Mouse (Mus musculus) heart, adult 2 months (tissue): ENCODE results near the gene Parp16. TPM values are rescaled to one million over a fixed set of nuclear protein-coding genes. Genes with fewer than 3 reads are reported as not detected.
"Not testable (repeated sequence)": the region's sequence is repeated elsewhere in the genome, so short reads cannot be mapped to it uniquely, and the experiment has no call there.

Experiments used
- DNase-seq, 2 experiments: peaks; one replicate each; pipeline ENCODE4 v3.0.0; 2021
- H3K27ac ChIP-seq: fragments of 200-600 bp; 2 replicates; pipeline ENCODE4 v1.8.1; 2022
- H3K27me3 ChIP-seq: fragments of 200-500 bp; 2 replicates; pipeline ENCODE4 v1.6.1; 2012; ENCODE audit warnings: mild to moderate bottlenecking, low read length, inconsistent platforms, mixed read lengths; ENCODE audit not compliant: control insufficient read depth, insufficient read depth
- H3K36me3 ChIP-seq: fragments of 200-500 bp; 2 replicates; pipeline ENCODE4 v1.6.1; 2012; ENCODE audit warnings: low read length, inconsistent platforms; ENCODE audit not compliant: control insufficient read depth, insufficient read depth
- H3K4me1 ChIP-seq: fragments of 200-500 bp; 2 replicates; pipeline ENCODE4 v1.6.1; 2011; ENCODE audit warnings: low read length; ENCODE audit not compliant: control insufficient read depth, insufficient read depth
- H3K4me3 ChIP-seq: fragments of 200-600 bp; 2 replicates; pipeline ENCODE4 v1.8.1; 2022
- H3K79me2 ChIP-seq: fragments of 200-500 bp; replicated peaks from 2 replicates; pipeline ENCODE4 v1.6.1; 2012; ENCODE audit warnings: mild to moderate bottlenecking, inconsistent platforms, low read length, moderate library complexity, mixed read lengths; ENCODE audit not compliant: control insufficient read depth, insufficient read depth
- H3K9ac ChIP-seq: fragments of 200-500 bp; 2 replicates; pipeline ENCODE4 v1.6.1; 2012; ENCODE audit warnings: low read depth, mild to moderate bottlenecking, control low read depth, inconsistent platforms, low read length, mixed read lengths
- CTCF ChIP-seq: fragments of 200-600 bp; IDR thresholded peaks from 2 replicates; pipeline ENCODE4 v1.8.1; 2022; ENCODE audit warnings: antibody characterized with exemption, mild to moderate bottlenecking, moderate library complexity
- EP300 ChIP-seq: fragments of 200-500 bp; IDR thresholded peaks from 2 replicates; pipeline ENCODE4 v1.6.1; 2011; ENCODE audit warnings: low read depth, low read length, control low read depth; ENCODE audit not compliant: insufficient read depth
- POLR2A ChIP-seq: fragments of 200-500 bp; IDR thresholded peaks from 2 replicates; pipeline ENCODE4 v1.6.1; 2011; ENCODE audit warnings: mild to moderate bottlenecking, low read depth, low read length, control low read depth; ENCODE audit not compliant: insufficient read depth
- WGBS: fragments of 180-500 bp; shearing (Covaris S2); methylation state at CpG from one replicate; pipeline ENCODE4 v1.1.7; 2018; 5-methylcytosine and 5-hydroxymethylcytosine counted together
- intact Hi-C: fragments of 180-260 bp; cut with DNase I; formaldehyde crosslinking; loops from one replicate; pipeline ENCODE4 v1.15.1; 2025
- polyA plus RNA-seq: library from polyadenylated mRNA; depleted of rRNA; stranded (reverse); fragments of >200 nt; gene quantifications from 2 replicates; pipeline ENCODE4 v1.2.3, GENCODE M21; 2012
- total RNA-seq, 2 experiments: library from RNA; stranded (reverse); gene quantifications; 2 replicates each; pipeline ENCODE4 v1.2.3; 2021

The Parp16 gene
- total and polyA plus RNA-seq, 3 experiments: 2.6 to 3.7 (median 3.1) TPM

- H3K4me1 ChIP-seq: no peaks in the 10 kb centered on the region; the same call in 1 of the 2 replicates
- no peak overlapping the region for H3K4me3 ChIP-seq
- H3K36me3 ChIP-seq: no peaks in the 10 kb centered on the region
- intact Hi-C loops: no loop called here
- no peak for DNase-seq
- no peaks in the 10 kb centered on the region for H3K27me3 ChIP-seq
- H3K9ac ChIP-seq: no peak overlapping the region
- H3K27ac ChIP-seq: no peak overlapping the region
- WGBS: 51% methylated on average over 7 of the region's 7 CpGs
- H3K79me2 ChIP-seq: no peaks in the 10 kb centered on the region
- TF ChIP-seq CTCF (no peak), POLR2A (no peak), EP300 (no peak)
Measured at GRCm38 (mm10) chr9:65267742-65268515, 72.8 kb downstream of the Parp16 start.

GRCm38 (mm10) chr9:65273048-65273809 is 78.1 kb downstream of the Parp16 start:
- Histone ChIP-seq H3K79me2 (no peaks in the 10 kb centered on the region), H3K36me3 (no peaks in the 10 kb centered on the region), H3K9ac (no peak overlapping the region), H3K4me3 (no peak overlapping the region), H3K4me1 (no peaks in the 10 kb centered on the region), H3K27me3 (no peaks in the 10 kb centered on the region), H3K27ac (no peak overlapping the region)
- no peak for TF ChIP-seq CTCF
- no peak for TF ChIP-seq POLR2A
- no peak for DNase-seq
- 89% methylated on average over 13 of the region's 13 CpGs for WGBS
- intact Hi-C loops: no loop called here

GRCm38 (mm10) chr9:65273873-65274272 is 78.7 kb downstream of the Parp16 start:
- Histone ChIP-seq H3K36me3 (no peaks in the 10 kb centered on the region), H3K4me3 (no peak overlapping the region), H3K9ac (no peak overlapping the region), H3K27ac (no peak overlapping the region), H3K4me1 (no peaks in the 10 kb centered on the region), H3K79me2 (no peaks in the 10 kb centered on the region), H3K27me3 (no peaks in the 10 kb centered on the region)
- TF ChIP-seq POLR2A (no peak), CTCF (no peak), EP300 (no peak)
- intact Hi-C loops: no loop called here
- DNase-seq: no peak
- WGBS: 59% methylated on average over 4 of the region's 4 CpGs

- H3K79me2 ChIP-seq, H3K9ac ChIP-seq, H3K4me3 ChIP-seq, H3K27me3 ChIP-seq, H3K27ac ChIP-seq, DNase-seq, H3K36me3 ChIP-seq, H3K4me1 ChIP-seq, intact Hi-C loops: not testable (repeated sequence)
- 88% methylated on average over 3 of the region's 3 CpGs for WGBS
Measured at GRCm38 (mm10) chr9:65274851-65275250, 79.7 kb downstream of the Parp16 start.

- TF ChIP-seq EP300 (no peak), POLR2A (no peak), CTCF (no peak)
- H3K36me3 ChIP-seq: no peaks in the 10 kb centered on the region
- H3K79me2 ChIP-seq: no peaks in the 10 kb centered on the region
- H3K27me3 ChIP-seq: no peaks in the 10 kb centered on the region
- no peak for DNase-seq
- no peak overlapping the region for H3K9ac ChIP-seq
- intact Hi-C loops: no loop called here
- no peak overlapping the region for H3K4me3 ChIP-seq
- H3K4me1 ChIP-seq: no peaks in the 10 kb centered on the region; the same call in 1 of the 2 replicates
- H3K27ac ChIP-seq: no peak overlapping the region
- WGBS: 76% methylated on average over 4 of the region's 4 CpGs
Measured at GRCm38 (mm10) chr9:65275810-65276530, 80.8 kb downstream of the Parp16 start.
